ENCODE assay signal across 22 mouse cellular contexts in the genomic region with DNA sequence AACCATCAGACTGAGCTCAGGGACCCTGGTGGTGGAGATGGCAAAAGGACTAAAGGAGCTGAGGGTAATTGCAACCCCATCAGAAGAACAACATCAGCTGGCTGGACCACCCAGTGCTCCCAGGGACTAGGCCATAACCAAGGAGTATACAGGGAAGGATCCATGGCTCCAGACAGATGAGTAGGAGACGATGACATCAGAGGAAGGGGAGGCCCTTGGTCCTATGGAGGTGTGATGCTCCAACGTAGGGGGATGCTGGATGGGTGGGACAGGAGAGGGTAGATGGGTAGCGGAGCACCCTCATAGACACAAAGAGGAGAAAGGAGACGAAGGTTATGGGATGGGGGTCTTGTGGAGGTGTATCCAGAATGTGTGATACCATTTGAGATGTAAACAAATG. TPM values are rescaled to one million over a fixed set of nuclear protein-coding genes. Genes with fewer than 3 reads are reported as not detected.
DNase-seq lines count a peak whose midpoint lies in the region; ATAC-seq and TF ChIP-seq lines count a peak whose summit lies in the region.
"Not testable (repeated sequence)": the region's sequence is repeated elsewhere in the genome, so short reads cannot be mapped to it uniquely, and the experiment has no call there.
"Had no signal": no experiment of that assay in that cellular context is flagged by ENCODE, and none has a peak within 500 bp of the region (broad histone marks: within the 10 kb centered on the region; RNA-seq: fewer than 3 reads in every experiment).

No protein-coding gene starts in this region.

- H3K36me3 ChIP-seq in forebrain, embryonic 12.5 days (replicated peaks); heart, embryonic 16.5 days (ENCODE audit: control insufficient read depth, insufficient read depth); intestine, embryonic 14.5 days (ENCODE audit: control insufficient read depth, insufficient read depth, low read length); liver, embryonic 11.5 days (ENCODE audit: control insufficient read depth, insufficient read depth, low read length); lung, embryonic 15.5 days; midbrain, postnatal 0 days (ENCODE audit: insufficient read depth, low read length); stomach, embryonic 16.5 days (ENCODE audit: control insufficient read depth, insufficient read depth, low read length): not testable (repeated sequence)

- peak; percentile 4 for ATAC-seq in Patski
- peak; percentile 49; the same call in 1 of the 2 replicates for ATAC-seq in forebrain, embryonic 12.5 days (ENCODE audit: low FRiP score)
- ATAC-seq in heart, embryonic 16.5 days (replicated peaks; ENCODE audit: extremely low read depth, insufficient read depth, low FRiP score) = 0 out of 2 replicates have a peak, but pooled peaks have one; percentile 30
- ATAC-seq in intestine, embryonic 14.5 days (replicated peaks; ENCODE audit: low FRiP score, low TSS enrichment, low read depth) = 0 out of 2 replicates have a peak, but pooled peaks have one; percentile 40
- peak; percentile 53 for ATAC-seq in liver, embryonic 11.5 days (replicated peaks; ENCODE audit: low FRiP score)
- peak; percentile 55; the same call in 1 of the 2 replicates for ATAC-seq in lung, embryonic 15.5 days (ENCODE audit: borderline replicate concordance, extremely low read depth, low FRiP score, low TSS enrichment)
- ATAC-seq in midbrain, postnatal 0 days (ENCODE audit: low FRiP score) = peak; percentile 57
- ATAC-seq in stomach, embryonic 16.5 days (ENCODE audit: insufficient read depth, low FRiP score) = peak; percentile 63

- H3K9me3 ChIP-seq in forebrain, embryonic 12.5 days = peaks cover 41% of the 10 kb centered on the region
- H3K9me3 ChIP-seq in heart, embryonic 16.5 days (replicated peaks; ENCODE audit: control insufficient read depth, low read length) = peaks cover 20% of the 10 kb centered on the region
- peaks cover 10% of the 10 kb centered on the region for H3K9me3 ChIP-seq in intestine, embryonic 14.5 days (ENCODE audit: control insufficient read depth, low read length)
- not testable (repeated sequence) for H3K9me3 ChIP-seq in liver, embryonic 11.5 days (ENCODE audit: control insufficient read depth, low read length); lung, embryonic 15.5 days; stomach, embryonic 16.5 days (replicated peaks; ENCODE audit: control insufficient read depth, low read length)
- peaks cover 24% of the 10 kb centered on the region for H3K9me3 ChIP-seq in midbrain, postnatal 0 days (ENCODE audit: low read length)

- not testable (repeated sequence) for H3K27ac ChIP-seq in forebrain, embryonic 12.5 days; heart, embryonic 16.5 days (ENCODE audit: low read length); intestine, embryonic 14.5 days (ENCODE audit: low read depth); liver, embryonic 11.5 days (ENCODE audit: low read depth, low read length); lung, embryonic 15.5 days; midbrain, postnatal 0 days (ENCODE audit: low read depth, low read length); stomach, embryonic 16.5 days (ENCODE audit: low read length)

- CTCF ChIA-PET in Patski (lab: Charles Lee) = interaction anchor here (1.1 to 2.6 kb wide), 4 partner anchors 8 to 40 kb away, joined by 4 to 6 read pairs (median 4); no protein-coding TSS in a partner anchor

- not testable (repeated sequence) for DNase-seq in Patski (ENCODE audit: low read depth, low spot score); intestine, embryonic 14.5 days (ENCODE audit: low spot score); liver, embryonic 11.5 days (ENCODE audit: low spot score); midbrain, postnatal 0 days (ENCODE audit: low spot score)

- H3K4me3 ChIP-seq in forebrain, embryonic 12.5 days (replicated peaks); heart, embryonic 16.5 days (ENCODE audit: low read length); intestine, embryonic 14.5 days (ENCODE audit: low read depth, low read length); liver, embryonic 11.5 days (ENCODE audit: low read depth, low read length); lung, embryonic 15.5 days; midbrain, postnatal 0 days (ENCODE audit: low read depth, low read length); stomach, embryonic 16.5 days (replicated peaks; ENCODE audit: low read length): not testable (repeated sequence)

- not testable (repeated sequence) for H3K4me2 ChIP-seq in forebrain, embryonic 12.5 days; heart, embryonic 16.5 days (ENCODE audit: low read depth, low read length); intestine, embryonic 14.5 days (ENCODE audit: low read length); liver, embryonic 11.5 days; lung, embryonic 15.5 days; midbrain, postnatal 0 days (ENCODE audit: low read depth, low read length, poor library complexity, severe bottlenecking); stomach, embryonic 16.5 days (ENCODE audit: low read depth, low read length)

- H3K27me3 ChIP-seq in Patski; forebrain, embryonic 12.5 days; heart, embryonic 16.5 days (ENCODE audit: control insufficient read depth, insufficient read depth, low read length); intestine, embryonic 14.5 days (replicated peaks; ENCODE audit: control insufficient read depth, insufficient read depth, low read length); liver, embryonic 11.5 days (replicated peaks; ENCODE audit: control insufficient read depth, insufficient read depth, low read length); lung, embryonic 15.5 days; midbrain, postnatal 0 days (ENCODE audit: insufficient read depth, low read length); stomach, embryonic 16.5 days (ENCODE audit: control insufficient read depth, insufficient read depth, low read length): not testable (repeated sequence)

- not testable (repeated sequence) for TF ChIP-seq CTCF in Patski (IDR thresholded peaks at IDR 0.05); midbrain, postnatal 0 days (IDR thresholded peaks at IDR 0.05)

- H3K9ac ChIP-seq in forebrain, embryonic 12.5 days; heart, embryonic 16.5 days (ENCODE audit: low read length); intestine, embryonic 14.5 days (ENCODE audit: low read length); liver, embryonic 11.5 days (ENCODE audit: low read depth, low read length); lung, embryonic 15.5 days; midbrain, postnatal 0 days (replicated peaks; ENCODE audit: low read length, poor library complexity, severe bottlenecking); stomach, embryonic 16.5 days (ENCODE audit: low read length): not testable (repeated sequence)

- in situ Hi-C loops in Patski (cut with MboI; ENCODE audit: low pct_unique_long_range_greater_than_20kb) = not testable (repeated sequence)

- 76% methylated on average over 4 of the region's 4 CpGs for WGBS in forebrain, embryonic 12.5 days
- 65% methylated on average over 4 of the region's 4 CpGs for WGBS in heart, embryonic 16.5 days
- 80% methylated on average over 4 of the region's 4 CpGs for WGBS in intestine, embryonic 14.5 days
- WGBS in liver, embryonic 11.5 days = 64% methylated on average over 4 of the region's 4 CpGs
- WGBS in lung, embryonic 15.5 days = 72% methylated on average over 4 of the region's 4 CpGs
- 69% methylated on average over 4 of the region's 4 CpGs for WGBS in midbrain, postnatal 0 days
- 73% methylated on average over 4 of the region's 4 CpGs for WGBS in stomach, embryonic 16.5 days

- H3K4me1 ChIP-seq in forebrain, embryonic 12.5 days; heart, embryonic 16.5 days (ENCODE audit: control insufficient read depth, insufficient read depth, low read length); intestine, embryonic 14.5 days (replicated peaks; ENCODE audit: control insufficient read depth, insufficient read depth, low read length); liver, embryonic 11.5 days (replicated peaks; ENCODE audit: control insufficient read depth, insufficient read depth, low read length); lung, embryonic 15.5 days; midbrain, postnatal 0 days (ENCODE audit: insufficient read depth, low read length); stomach, embryonic 16.5 days (ENCODE audit: control insufficient read depth, insufficient read depth, low read length): not testable (repeated sequence)

- POLR2A ChIA-PET in Patski (lab: Charles Lee) = not testable (repeated sequence)

RNA-seq across cellular contexts. Expression of gene Prl2c3, which starts 48.4 kb away (rescaled TPM):
- polyA plus RNA-seq in Patski (2021) = 0.30 TPM
- polyA plus RNA-seq in forebrain, embryonic 12.5 days (2016; fragmentation: Nextera tagmentation; extraction: Ambion mirVana) = not detected in 2 replicates
- polyA plus RNA-seq in heart, embryonic 16.5 days (2015; fragmentation: Nextera tagmentation; extraction: Ambion mirVana) = not detected in 2 replicates
- 0.85 TPM in 1 of 2 replicates, not detected in the other for polyA plus RNA-seq in intestine, embryonic 14.5 days (2014; fragmentation: Nextera tagmentation; extraction: Ambion mirVana)
- polyA plus RNA-seq in liver, embryonic 11.5 days (2014; fragmentation: Nextera tagmentation; extraction: Ambion mirVana) = not detected in 2 replicates
- polyA plus RNA-seq in lung, embryonic 15.5 days (2015; fragmentation: Nextera tagmentation; extraction: Ambion mirVana) = 0.35 and 0.59 TPM in 2 replicates
- not detected in 2 replicates for total RNA-seq in midbrain, postnatal 0 days (2014; rRNA removed)
- polyA plus RNA-seq in midbrain, postnatal 0 days (2015; fragmentation: Nextera tagmentation; extraction: Ambion mirVana) = not detected in 2 replicates
- not detected in 2 replicates for polyA plus RNA-seq in stomach, embryonic 16.5 days (2015; fragmentation: Nextera tagmentation; extraction: Ambion mirVana)
- total RNA-seq: adrenal gland, postnatal 4 days; common myeloid progenitor, adult 5-6 weeks; gastrocnemius, adult 18-20 months; layer of hippocampus, postnatal 14 days; left cerebral cortex, postnatal 10 days had no signal
- polyA plus RNA-seq: CD4-positive, CD25-positive, alpha-beta regulatory T cell, adult 4 months; forebrain, embryonic 16.5 days; G1E; gonadal fat pad, adult 2 months; heart, embryonic 13.5 days; hindbrain, embryonic 16.5 days; large intestine, adult 2 months; midbrain, embryonic 10.5 days; spleen, adult 2 months had no signal

Comparison
In these comparisons a context has a peak if more than half of its experiments do, and no peak if none do; other contexts are left out.
1. ATAC-seq: peak in every context shown above with its lines; median percentile 63 in stomach, embryonic 16.5 days; 57 in midbrain, postnatal 0 days; 55 in lung, embryonic 15.5 days; 53 in liver, embryonic 11.5 days; 49 in forebrain, embryonic 12.5 days; 40 in intestine, embryonic 14.5 days; 30 in heart, embryonic 16.5 days; 4 in Patski.